Mouse (Mus musculus): ENCODE results near the gene Ergic1. TPM values are rescaled to one million over a fixed set of nuclear protein-coding genes. Genes with fewer than 3 reads are reported as not detected.

Ergic1 gene
- total and polyA plus RNA-seq, 3 experiments, result 22.1 to 92.7 (median 37.1) TPM

DNA sequence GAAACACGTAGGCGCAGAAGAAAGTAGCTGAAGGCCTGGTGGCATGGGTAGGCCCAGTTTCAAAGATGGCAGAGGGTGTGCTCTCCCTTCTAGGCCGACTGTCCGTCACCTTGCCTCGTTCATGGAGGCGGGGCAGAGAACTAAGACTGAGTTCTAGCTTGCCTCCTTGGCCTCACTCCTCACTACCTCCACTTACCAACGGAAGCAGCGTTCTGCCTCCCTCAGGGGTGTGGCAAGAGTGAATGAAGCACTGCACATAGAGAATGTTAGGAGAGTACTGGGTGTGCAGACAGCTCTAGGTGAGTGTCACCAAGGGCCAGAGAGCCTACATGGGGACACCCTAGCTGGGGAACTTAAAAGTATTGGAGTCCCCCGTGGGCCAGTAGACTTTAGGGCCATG lies 21.8 kb downstream of the Ergic1 start:
- TF ChIP-seq TAL1 (conservative IDR thresholded peaks at IDR 0.05; ENCODE audit: low read depth, low read length), result no peak
- TF ChIP-seq CTCF (IDR thresholded peaks at IDR 0.05; ENCODE audit: low read depth, low read length), result no peak
- TF ChIP-seq POLR2AphosphoS5 (IDR thresholded peaks at IDR 0.05; ENCODE audit: insufficient replicate concordance, low read depth, low read length), result no peak
- no peak for TF ChIP-seq GATA1 (IDR thresholded peaks at IDR 0.05; ENCODE audit: borderline replicate concordance, low read length)
- TF ChIP-seq GATA2 (IDR thresholded peaks at IDR 0.05; ENCODE audit: borderline replicate concordance, low read depth, low read length), result no peak
- Histone ChIP-seq H3K27me3 (ENCODE audit: insufficient read depth, low read length) (no peaks in the 10 kb centered on the region), H3K4me3 (ENCODE audit: low read depth, low read length) (no peak overlapping the region), H3K9me3 (replicated peaks) (no peaks in the 10 kb centered on the region; the same call in 1 of the 2 replicates), H3K4me1 (ENCODE audit: insufficient read depth, low read depth, low read length) (peaks cover 3% of the 10 kb centered on the region; the same call in 1 of the 2 replicates), H3K36me3 (replicated peaks) (peaks cover 76% of the 10 kb centered on the region)
- DNase-seq (ENCODE audit: low spot score), result no peak
- ATAC-seq (ENCODE audit: extremely low read depth, insufficient number of reproducible peaks, low FRiP score, poor library complexity, severe bottlenecking), result no peak

DNA sequence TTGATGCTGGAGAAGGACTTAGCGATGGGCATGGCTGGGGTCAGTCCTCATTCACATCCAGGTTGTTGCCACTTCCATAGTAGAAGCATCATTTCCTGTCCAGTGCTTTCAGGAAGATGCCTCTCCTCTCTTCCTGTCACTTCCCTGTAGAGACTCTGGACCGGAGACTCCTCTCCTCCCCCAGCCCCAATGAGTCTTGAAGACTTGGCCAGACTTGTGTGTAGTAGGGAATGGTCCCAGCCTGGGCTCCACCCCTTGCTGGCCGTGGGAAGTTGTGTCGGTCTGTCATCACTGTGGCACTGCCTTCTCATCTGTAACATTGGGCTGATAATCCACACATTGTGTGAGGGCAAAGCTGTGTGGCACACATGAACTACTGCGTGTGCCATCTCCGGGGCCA lies 22.3 kb downstream of the Ergic1 start:
- no peak for ATAC-seq (ENCODE audit: extremely low read depth, insufficient number of reproducible peaks, low FRiP score, poor library complexity, severe bottlenecking)
- no peaks in the 10 kb centered on the region; the same call in 1 of the 2 replicates for H3K9me3 ChIP-seq (replicated peaks)
- no peaks in the 10 kb centered on the region for H3K27me3 ChIP-seq (ENCODE audit: insufficient read depth, low read length)
- TF ChIP-seq CTCF (IDR thresholded peaks at IDR 0.05; ENCODE audit: low read depth, low read length) (no peak), TAL1 (conservative IDR thresholded peaks at IDR 0.05; ENCODE audit: low read depth, low read length) (no peak), GATA1 (IDR thresholded peaks at IDR 0.05; ENCODE audit: borderline replicate concordance, low read length) (no peak), POLR2AphosphoS5 (IDR thresholded peaks at IDR 0.05; ENCODE audit: insufficient replicate concordance, low read depth, low read length) (no peak), GATA2 (IDR thresholded peaks at IDR 0.05; ENCODE audit: borderline replicate concordance, low read depth, low read length) (no peak)
- peaks cover 4% of the 10 kb centered on the region for H3K4me1 ChIP-seq (ENCODE audit: insufficient read depth, low read depth, low read length)
- peaks cover 75% of the 10 kb centered on the region for H3K36me3 ChIP-seq (replicated peaks)
- H3K4me3 ChIP-seq (ENCODE audit: low read depth, low read length), result no peak overlapping the region
- DNase-seq (ENCODE audit: low spot score), result no peak

DNA sequence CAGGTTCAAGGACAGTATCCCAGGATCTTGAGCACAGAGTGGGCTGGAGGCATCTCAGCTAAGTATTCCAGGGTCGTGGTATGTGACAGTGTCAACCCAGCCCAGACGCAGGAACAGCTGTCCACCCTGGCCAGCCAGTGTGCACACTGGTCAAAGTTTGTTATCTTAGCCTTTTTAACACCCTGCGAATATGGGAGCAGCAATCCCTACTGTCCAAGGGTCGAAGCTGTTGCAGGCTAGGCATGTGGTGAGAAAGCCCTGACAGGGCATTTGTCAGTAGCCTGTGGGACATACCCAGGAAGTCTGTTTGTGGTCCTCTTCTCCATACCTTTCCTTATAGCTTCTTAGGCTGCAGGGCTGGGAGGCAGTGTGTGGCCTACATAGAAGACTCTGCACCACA lies 22.8 kb downstream of the Ergic1 start:
- H3K36me3 ChIP-seq (replicated peaks), result peaks cover 76% of the 10 kb centered on the region

DNA sequence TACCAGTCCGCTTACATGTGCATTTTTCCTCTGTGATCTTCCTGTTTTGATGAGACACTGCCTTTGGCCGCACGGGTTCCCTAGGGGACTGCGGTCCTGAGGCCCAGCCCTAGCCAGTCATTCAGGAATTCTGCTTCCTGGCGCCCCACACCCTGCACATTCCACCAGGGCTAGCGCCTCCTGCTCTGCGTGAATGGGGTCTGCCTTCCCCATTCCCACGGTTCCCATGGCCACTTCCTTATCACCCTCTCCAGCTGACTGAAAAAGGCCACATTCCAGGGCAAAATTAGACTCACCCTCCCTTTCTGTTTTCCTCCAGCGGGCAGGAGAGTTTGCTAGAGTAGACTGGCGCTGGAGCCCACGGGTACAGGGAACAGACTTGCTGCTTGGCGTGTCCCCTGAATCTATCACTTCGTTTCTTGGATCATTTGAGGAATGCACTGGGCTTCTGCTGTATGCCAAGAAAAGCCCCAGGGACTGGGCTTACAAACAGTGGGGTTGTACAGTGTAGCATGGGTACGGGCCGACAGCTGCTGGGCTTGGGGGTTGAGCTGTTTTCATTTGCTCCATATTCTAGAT lies 23.4 kb downstream of the Ergic1 start:
- no peak for TF ChIP-seq GATA1 (IDR thresholded peaks at IDR 0.05; ENCODE audit: borderline replicate concordance, low read length)
- TF ChIP-seq CTCF (IDR thresholded peaks at IDR 0.05; ENCODE audit: low read depth, low read length), result no peak
- no peak for TF ChIP-seq TAL1 (conservative IDR thresholded peaks at IDR 0.05; ENCODE audit: low read depth, low read length)
- no peak for TF ChIP-seq POLR2AphosphoS5 (IDR thresholded peaks at IDR 0.05; ENCODE audit: insufficient replicate concordance, low read depth, low read length)
- TF ChIP-seq GATA2 (IDR thresholded peaks at IDR 0.05; ENCODE audit: borderline replicate concordance, low read depth, low read length), result no peak
- peaks cover 71% of the 10 kb centered on the region for H3K36me3 ChIP-seq (replicated peaks)
- no peak overlapping the region for H3K4me3 ChIP-seq (ENCODE audit: low read depth, low read length)
- no peaks in the 10 kb centered on the region for H3K27me3 ChIP-seq (ENCODE audit: insufficient read depth, low read length)
- no peak for ATAC-seq (ENCODE audit: extremely low read depth, insufficient number of reproducible peaks, low FRiP score, poor library complexity, severe bottlenecking)
- peaks cover 10% of the 10 kb centered on the region for H3K4me1 ChIP-seq (ENCODE audit: insufficient read depth, low read depth, low read length)
- H3K9me3 ChIP-seq (replicated peaks), result no peaks in the 10 kb centered on the region; the same call in 1 of the 2 replicates
- DNase-seq (ENCODE audit: low spot score), result no peak

More for the DNA sequence above, 22.8 kb downstream of the Ergic1 start:
- no peak for TF ChIP-seq GATA2 (IDR thresholded peaks at IDR 0.05; ENCODE audit: borderline replicate concordance, low read depth, low read length)
- no peak for TF ChIP-seq POLR2AphosphoS5 (IDR thresholded peaks at IDR 0.05; ENCODE audit: insufficient replicate concordance, low read depth, low read length)
- TF ChIP-seq TAL1 (conservative IDR thresholded peaks at IDR 0.05; ENCODE audit: low read depth, low read length), result no peak
- no peak for TF ChIP-seq GATA1 (IDR thresholded peaks at IDR 0.05; ENCODE audit: borderline replicate concordance, low read length)
- TF ChIP-seq CTCF (IDR thresholded peaks at IDR 0.05; ENCODE audit: low read depth, low read length), result no peak
- no peaks in the 10 kb centered on the region for H3K27me3 ChIP-seq (ENCODE audit: insufficient read depth, low read length)
- DNase-seq (ENCODE audit: low spot score), result no peak
- H3K9me3 ChIP-seq (replicated peaks), result no peaks in the 10 kb centered on the region; the same call in 1 of the 2 replicates
- H3K4me1 ChIP-seq (ENCODE audit: insufficient read depth, low read depth, low read length), result peaks cover 9% of the 10 kb centered on the region
- H3K4me3 ChIP-seq (ENCODE audit: low read depth, low read length), result no peak overlapping the region
- no peak for ATAC-seq (ENCODE audit: extremely low read depth, insufficient number of reproducible peaks, low FRiP score, poor library complexity, severe bottlenecking)

DNA sequence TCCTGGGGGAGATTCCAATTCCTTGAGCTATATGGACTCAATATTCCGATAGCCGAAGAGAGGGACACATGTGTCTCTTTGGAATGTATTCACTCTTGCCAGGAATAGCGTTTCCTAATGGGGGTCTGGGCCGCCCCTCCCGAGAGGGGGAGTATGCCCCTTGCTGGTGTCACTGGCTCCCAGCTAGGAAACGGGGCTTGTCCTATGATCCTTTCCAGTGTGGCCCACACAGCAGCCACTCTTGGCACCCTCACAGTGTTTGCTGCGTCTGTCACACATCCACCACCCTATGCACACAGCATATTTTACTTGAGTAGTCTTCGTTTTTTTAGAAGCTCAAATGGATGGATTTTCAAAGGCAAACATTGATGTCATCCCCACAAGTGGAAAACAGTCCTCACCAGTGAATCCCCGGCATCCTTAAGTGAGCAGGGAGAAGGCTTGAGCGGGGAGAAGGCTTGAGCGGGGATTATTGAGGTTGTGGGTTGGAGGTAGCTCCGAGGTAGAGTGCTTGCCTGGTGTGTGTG lies 26.7 kb downstream of the Ergic1 start:
- DNase-seq (ENCODE audit: low spot score) (no peak), ATAC-seq (ENCODE audit: extremely low read depth, insufficient number of reproducible peaks, low FRiP score, poor library complexity, severe bottlenecking) (no peak)
- no peak for TF ChIP-seq POLR2AphosphoS5 (IDR thresholded peaks at IDR 0.05; ENCODE audit: insufficient replicate concordance, low read depth, low read length)
- TF ChIP-seq TAL1 (conservative IDR thresholded peaks at IDR 0.05; ENCODE audit: low read depth, low read length), result no peak
- Histone ChIP-seq H3K4me3 (ENCODE audit: low read depth, low read length) (no peak overlapping the region), H3K9me3 (replicated peaks) (no peaks in the 10 kb centered on the region), H3K27me3 (ENCODE audit: insufficient read depth, low read length) (no peaks in the 10 kb centered on the region), H3K4me1 (ENCODE audit: insufficient read depth, low read depth, low read length) (peaks cover 10% of the 10 kb centered on the region), H3K36me3 (replicated peaks) (peaks cover 61% of the 10 kb centered on the region)

DNA sequence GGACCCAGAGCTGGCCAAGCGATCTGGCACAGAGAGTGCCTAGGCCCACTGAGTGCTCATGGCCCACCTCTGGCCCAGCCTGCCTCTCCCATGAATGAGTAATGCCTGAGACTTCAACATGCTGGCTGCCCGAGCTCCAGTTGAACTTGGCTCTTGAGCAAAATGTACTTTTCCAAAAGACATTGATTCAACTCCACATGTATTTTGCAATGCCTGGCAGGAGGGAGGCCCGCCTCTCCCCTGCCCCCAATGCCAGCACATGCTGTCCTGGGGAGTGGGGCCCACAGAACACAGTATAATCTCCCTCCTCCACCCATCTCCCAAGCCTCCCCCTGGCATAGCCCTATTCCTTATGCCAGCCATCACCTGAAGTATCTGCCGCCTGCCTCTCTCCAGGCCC lies 31.2 kb downstream of the Ergic1 start:
- DNase-seq (ENCODE audit: low spot score) (no peak), ATAC-seq (ENCODE audit: extremely low read depth, insufficient number of reproducible peaks, low FRiP score, poor library complexity, severe bottlenecking) (no peak)
- H3K4me1 ChIP-seq (ENCODE audit: insufficient read depth, low read depth, low read length), result peaks cover 25% of the 10 kb centered on the region
- TF ChIP-seq GATA2 (IDR thresholded peaks at IDR 0.05; ENCODE audit: borderline replicate concordance, low read depth, low read length) (no peak), POLR2AphosphoS5 (IDR thresholded peaks at IDR 0.05; ENCODE audit: insufficient replicate concordance, low read depth, low read length) (no peak), GATA1 (IDR thresholded peaks at IDR 0.05; ENCODE audit: borderline replicate concordance, low read length) (no peak), TAL1 (conservative IDR thresholded peaks at IDR 0.05; ENCODE audit: low read depth, low read length) (no peak), CTCF (IDR thresholded peaks at IDR 0.05; ENCODE audit: low read depth, low read length) (no peak)
- H3K27me3 ChIP-seq (ENCODE audit: insufficient read depth, low read length), result no peaks in the 10 kb centered on the region
- H3K9me3 ChIP-seq (replicated peaks), result no peaks in the 10 kb centered on the region
- H3K36me3 ChIP-seq (replicated peaks), result peaks cover 74% of the 10 kb centered on the region
- H3K4me3 ChIP-seq (ENCODE audit: low read depth, low read length), result no peak overlapping the region; the same call in 1 of the 2 replicates
